ENCODE assay signal across 22 mouse cellular contexts in genomic region chr14:51130315-51130940, GRCm38 (mm10). TPM values are rescaled to one million over a fixed set of nuclear protein-coding genes. Genes with fewer than 3 reads are reported as not detected.
DNase-seq lines count a peak whose midpoint lies in the region; ATAC-seq and TF ChIP-seq lines count a peak whose summit lies in the region.
"Had no signal": no experiment of that assay in that cellular context is flagged by ENCODE, and none has a peak within 500 bp of the region (broad histone marks: within the 10 kb centered on the region; RNA-seq: fewer than 3 reads in every experiment).

No protein-coding gene starts in this region.

- WGBS in intestine, embryonic 15.5 days: 75% methylated on average over 9 of the region's 9 CpGs
- WGBS in intestine, postnatal 0 days: 78% methylated on average over 9 of the region's 9 CpGs
- WGBS in liver, embryonic 12.5 days (ENCODE audit: insufficient replicate concordance): 17% methylated on average over 9 of the region's 9 CpGs

- H3K27ac ChIP-seq in intestine, embryonic 15.5 days: no peak overlapping the region
- H3K27ac ChIP-seq in intestine, postnatal 0 days (ENCODE audit: low read depth, low read length): no peak overlapping the region
- peak overlapping the region; percentile 95 for H3K27ac ChIP-seq in liver, embryonic 12.5 days

- no peaks in the 10 kb centered on the region for H3K36me3 ChIP-seq in intestine, embryonic 15.5 days
- no peaks in the 10 kb centered on the region for H3K36me3 ChIP-seq in intestine, postnatal 0 days (ENCODE audit: control insufficient read depth, insufficient read depth)
- H3K36me3 ChIP-seq in liver, embryonic 12.5 days: no peaks in the 10 kb centered on the region

- peak; percentile 64 for DNase-seq in c-Kit-negative CD71-positive TER-119-positive erythroid progenitor cells, embryonic 14.5 days (ENCODE audit: low read depth, low spot score)
- DNase-seq in kidney, adult 18-20 months: no peak
- no peak for DNase-seq in frontal cortex, postnatal 14 days (ENCODE audit: low spot score in 2 of 2)
- no peak for DNase-seq in thymus, postnatal 36 days
- DNase-seq: adrenal gland, postnatal 36 days; cerebellum, adult 11-12 months; embryo, embryonic 11 days; gastrocnemius, postnatal 25 days; heart, postnatal 14 days; kidney, postnatal 14 days; left cerebral cortex, postnatal 4 days; right cerebral cortex, postnatal 4 days; thymus, adult 18-20 months had no signal

- TF ChIP-seq CTCF in intestine, postnatal 0 days (IDR thresholded peaks at IDR 0.05; ENCODE audit: low read depth): no peak

- no peaks in the 10 kb centered on the region for H3K9me3 ChIP-seq in intestine, embryonic 15.5 days
- no peaks in the 10 kb centered on the region for H3K9me3 ChIP-seq in intestine, postnatal 0 days (ENCODE audit: control insufficient read depth)
- H3K9me3 ChIP-seq in liver, embryonic 12.5 days (replicated peaks): no peaks in the 10 kb centered on the region

- no peak overlapping the region for H3K4me2 ChIP-seq in intestine, embryonic 15.5 days (replicated peaks)
- no peak overlapping the region for H3K4me2 ChIP-seq in intestine, postnatal 0 days (replicated peaks; ENCODE audit: low read depth)
- H3K4me2 ChIP-seq in liver, embryonic 12.5 days: peak overlapping the region; percentile 73

- H3K27me3 ChIP-seq in intestine, embryonic 15.5 days (replicated peaks): no peaks in the 10 kb centered on the region
- no peaks in the 10 kb centered on the region for H3K27me3 ChIP-seq in intestine, postnatal 0 days (replicated peaks; ENCODE audit: control insufficient read depth, insufficient read depth, low read length)
- no peaks in the 10 kb centered on the region for H3K27me3 ChIP-seq in liver, embryonic 12.5 days (replicated peaks)

- no peak overlapping the region for H3K4me3 ChIP-seq in intestine, embryonic 15.5 days (replicated peaks)
- H3K4me3 ChIP-seq in intestine, postnatal 0 days (ENCODE audit: low read depth, low read length): no peak overlapping the region
- peak overlapping the region; percentile 46 for H3K4me3 ChIP-seq in liver, embryonic 12.5 days

- no peaks in the 10 kb centered on the region for H3K4me1 ChIP-seq in intestine, embryonic 15.5 days (replicated peaks)
- no peaks in the 10 kb centered on the region for H3K4me1 ChIP-seq in intestine, postnatal 0 days (replicated peaks; ENCODE audit: control insufficient read depth, insufficient read depth, low read length)
- peaks cover 77% of the 10 kb centered on the region for H3K4me1 ChIP-seq in liver, embryonic 12.5 days

- ATAC-seq in intestine, embryonic 15.5 days: peak; percentile 51; the same call in 1 of the 2 replicates
- ATAC-seq in intestine, postnatal 0 days: no peak
- ATAC-seq in liver, embryonic 12.5 days: peak; percentile 85
- ATAC-seq in megakaryocyte-erythroid progenitor cell, adult 5-6 weeks (replicated peaks; ENCODE audit: low FRiP score, low TSS enrichment, poor library complexity, severe bottlenecking): peak; percentile 91
- ATAC-seq: lung, postnatal 0 days; midbrain, embryonic 16.5 days had no signal

- H3K9ac ChIP-seq in intestine, embryonic 15.5 days: no peak overlapping the region
- H3K9ac ChIP-seq in intestine, postnatal 0 days (ENCODE audit: low read depth, low read length): no peak overlapping the region
- peak overlapping the region; percentile 63 for H3K9ac ChIP-seq in liver, embryonic 12.5 days

RNA-seq across cellular contexts. Expression of gene Rnase6, which starts 6.7 kb away (rescaled TPM):
- polyA plus RNA-seq in intestine, embryonic 15.5 days (2015; fragmentation: Nextera tagmentation; extraction: Ambion mirVana): 1.3 and 2.0 TPM in 2 replicates
- 2.6 and 3.0 TPM in 2 replicates for polyA plus RNA-seq in intestine, postnatal 0 days (2015; fragmentation: Nextera tagmentation; extraction: Ambion mirVana)
- polyA plus RNA-seq in liver, embryonic 12.5 days (2016; fragmentation: Nextera tagmentation; extraction: Ambion mirVana): 2.3 and 4.0 TPM in 2 replicates
- total RNA-seq in megakaryocyte-erythroid progenitor cell, adult 5-6 weeks (2014; fragmentation: Nextera tagmentation): 2.8 and 14.6 TPM in 2 replicates
- 14.8 and 44.0 TPM in 2 replicates for total RNA-seq in megakaryocyte-erythroid progenitor cell, adult 5-6 weeks (2017)
- total RNA-seq: gastrocnemius, postnatal 25 days had no signal
- polyA plus RNA-seq: C2C12 had no signal

RNA-seq across cellular contexts. Expression of gene Rnase1, which starts 16.2 kb away (rescaled TPM):
- 27.9 and 88.1 TPM in 2 replicates for polyA plus RNA-seq in intestine, embryonic 15.5 days (2015; fragmentation: Nextera tagmentation; extraction: Ambion mirVana)
- polyA plus RNA-seq in intestine, postnatal 0 days (2015; fragmentation: Nextera tagmentation; extraction: Ambion mirVana): 21.7 and 23.3 TPM in 2 replicates
- not detected in 2 replicates for polyA plus RNA-seq in liver, embryonic 12.5 days (2016; fragmentation: Nextera tagmentation; extraction: Ambion mirVana)
- not detected in 2 replicates for total RNA-seq in megakaryocyte-erythroid progenitor cell, adult 5-6 weeks (2014; fragmentation: Nextera tagmentation)
- total RNA-seq in megakaryocyte-erythroid progenitor cell, adult 5-6 weeks (2017): not detected in 2 replicates
- total RNA-seq: adrenal gland, postnatal 36 days; gastrocnemius, postnatal 25 days; heart, postnatal 14 days had no signal
- polyA plus RNA-seq: C2C12 had no signal

RNA-seq across cellular contexts. Expression of gene Eddm3b, which starts 16.2 kb away (rescaled TPM):
- polyA plus RNA-seq in intestine, embryonic 15.5 days (2015; fragmentation: Nextera tagmentation; extraction: Ambion mirVana): not detected in 2 replicates
- 0.17 and 0.18 TPM in 2 replicates for polyA plus RNA-seq in intestine, postnatal 0 days (2015; fragmentation: Nextera tagmentation; extraction: Ambion mirVana)
- not detected in 2 replicates for polyA plus RNA-seq in liver, embryonic 12.5 days (2016; fragmentation: Nextera tagmentation; extraction: Ambion mirVana)
- total RNA-seq in megakaryocyte-erythroid progenitor cell, adult 5-6 weeks (2014; fragmentation: Nextera tagmentation): not detected in 2 replicates
- total RNA-seq in megakaryocyte-erythroid progenitor cell, adult 5-6 weeks (2017): not detected in 2 replicates
- total RNA-seq: adrenal gland, postnatal 36 days; gastrocnemius, postnatal 25 days; heart, postnatal 14 days; layer of hippocampus, postnatal 25 days; left cerebral cortex, postnatal 4 days had no signal
- polyA plus RNA-seq: C2C12; midbrain, embryonic 16.5 days; neural tube, embryonic 11.5 days had no signal

RNA-seq across cellular contexts. Expression of gene Rnase2b, which starts 31.6 kb away (rescaled TPM):
- polyA plus RNA-seq in intestine, embryonic 15.5 days (2015; fragmentation: Nextera tagmentation; extraction: Ambion mirVana): not detected in 2 replicates
- polyA plus RNA-seq in intestine, postnatal 0 days (2015; fragmentation: Nextera tagmentation; extraction: Ambion mirVana): not detected in 2 replicates
- not detected in 2 replicates for polyA plus RNA-seq in liver, embryonic 12.5 days (2016; fragmentation: Nextera tagmentation; extraction: Ambion mirVana)
- not detected in 2 replicates for total RNA-seq in megakaryocyte-erythroid progenitor cell, adult 5-6 weeks (2014; fragmentation: Nextera tagmentation)
- total RNA-seq in megakaryocyte-erythroid progenitor cell, adult 5-6 weeks (2017): not detected in 2 replicates
- total RNA-seq: adrenal gland, postnatal 36 days; gastrocnemius, postnatal 25 days; heart, postnatal 14 days; left cerebral cortex, postnatal 4 days had no signal
- polyA plus RNA-seq: C2C12; midbrain, embryonic 16.5 days; neural tube, embryonic 11.5 days had no signal

RNA-seq across cellular contexts. Expression of gene Ang, which starts 39.5 kb away (rescaled TPM):
- 51.6 and 73.0 TPM in 2 replicates for polyA plus RNA-seq in intestine, embryonic 15.5 days (2015; fragmentation: Nextera tagmentation; extraction: Ambion mirVana)
- polyA plus RNA-seq in intestine, postnatal 0 days (2015; fragmentation: Nextera tagmentation; extraction: Ambion mirVana): 114 and 119 TPM in 2 replicates
- polyA plus RNA-seq in liver, embryonic 12.5 days (2016; fragmentation: Nextera tagmentation; extraction: Ambion mirVana): 2.6 and 3.5 TPM in 2 replicates
- not detected in 2 replicates for total RNA-seq in megakaryocyte-erythroid progenitor cell, adult 5-6 weeks (2014; fragmentation: Nextera tagmentation)
- not detected in 2 replicates for total RNA-seq in megakaryocyte-erythroid progenitor cell, adult 5-6 weeks (2017)

Comparison
In these comparisons a context has a peak if more than half of its experiments do, and no peak if none do; other contexts are left out.
1. RNA of gene Rnase1, which starts 16.2 kb away (polyA plus RNA-seq): 27.9 to 88.1 TPM in intestine, embryonic 15.5 days and 21.7 to 23.3 TPM in intestine, postnatal 0 days; not detected in liver, embryonic 12.5 days; every median in the first group is over 10 times any median in the second.